Mouse (Mus musculus): ENCODE measurements around the gene Clrn2.

Clrn2 gene

DNA sequence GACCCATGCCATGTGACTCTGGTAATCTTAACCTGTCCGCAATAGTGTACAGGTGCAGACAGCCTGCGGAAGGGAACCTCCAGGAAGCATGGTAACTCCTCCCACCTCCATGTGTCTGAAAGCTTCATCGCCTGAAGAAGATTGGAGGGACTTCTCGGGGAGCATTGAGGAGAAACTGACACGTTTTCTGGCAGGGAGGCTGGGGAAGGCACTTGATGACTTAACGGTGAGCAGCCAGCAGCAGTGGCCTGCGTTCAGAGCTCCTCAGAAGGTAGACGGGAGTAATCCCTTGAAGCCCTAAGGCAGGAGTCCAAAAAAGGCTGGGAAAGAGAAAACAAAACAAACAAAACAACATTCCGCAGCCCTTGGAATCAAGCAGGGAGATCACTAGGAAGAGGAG is 905 bp downstream of the Clrn2 start:
- no peak for DNase-seq

DNA sequence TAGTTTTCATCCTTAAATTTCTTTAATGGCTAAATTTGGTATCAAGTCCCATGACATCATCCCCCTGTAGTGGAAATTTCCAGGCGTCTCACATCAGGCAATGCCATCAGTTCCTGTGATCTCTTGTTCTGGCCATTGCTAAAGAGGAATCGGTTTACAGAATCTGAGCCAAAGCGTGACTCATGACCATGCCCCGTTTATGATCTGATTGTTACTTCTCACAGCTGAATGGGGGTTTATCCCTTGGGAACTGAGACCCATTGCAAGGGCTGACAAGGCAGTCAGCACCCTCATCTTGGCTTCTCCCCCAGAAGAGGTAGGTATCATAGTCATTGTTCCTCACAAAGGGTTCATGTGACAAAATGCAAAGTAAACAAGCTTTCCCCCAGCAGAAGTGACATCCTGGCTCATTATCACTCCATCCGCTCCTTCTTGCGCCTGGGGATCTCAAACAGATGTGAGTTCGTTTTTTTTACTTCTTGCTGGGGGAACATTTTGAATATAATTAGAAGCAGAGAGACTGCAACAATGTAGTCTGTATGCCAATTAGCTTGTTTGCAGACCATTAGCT is 19.4 kb downstream of the Clrn2 start:
- DNase-seq = no peak

DNA sequence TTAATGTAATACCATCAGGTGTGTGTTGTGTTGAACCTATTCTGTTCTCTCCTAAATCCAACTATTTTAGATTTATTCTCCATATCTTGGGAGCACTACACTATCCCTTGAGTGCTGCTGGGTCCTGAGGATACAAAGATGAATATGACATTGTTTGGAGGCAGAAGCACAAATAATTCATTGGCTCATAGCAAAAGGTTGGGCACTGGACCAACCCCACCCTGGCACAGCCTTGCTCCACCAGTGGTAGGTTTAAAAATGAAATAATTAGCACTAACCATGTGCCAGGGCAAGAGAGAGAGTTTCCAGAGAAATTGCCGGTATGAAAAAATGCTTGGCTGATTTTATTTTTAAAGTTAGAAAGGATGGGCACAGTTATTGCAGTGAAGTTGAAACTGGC is 20.0 kb downstream of the Clrn2 start:
- DNase-seq = peak in 1 of 2 experiments; percentile 37

DNA sequence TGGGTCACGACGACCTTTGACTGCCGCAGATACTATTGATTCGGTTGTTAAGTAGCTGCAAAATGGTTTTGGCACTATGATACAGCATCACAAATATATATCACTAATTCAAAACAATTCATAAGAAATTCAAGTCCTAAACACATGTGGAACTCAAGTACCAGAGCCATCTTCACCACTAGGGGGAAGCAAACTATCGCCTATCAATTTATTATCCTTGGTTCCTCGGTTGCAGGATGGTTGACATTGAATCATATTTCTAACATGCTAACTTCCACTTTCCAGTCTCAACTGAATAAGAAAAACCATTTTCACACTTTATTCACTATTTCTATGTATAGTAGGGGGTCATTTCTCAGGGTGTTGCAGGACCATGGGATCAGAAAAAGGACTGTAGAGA is 20.7 kb downstream of the Clrn2 start:
- peak; percentile 75 to 88 for DNase-seq

DNA sequence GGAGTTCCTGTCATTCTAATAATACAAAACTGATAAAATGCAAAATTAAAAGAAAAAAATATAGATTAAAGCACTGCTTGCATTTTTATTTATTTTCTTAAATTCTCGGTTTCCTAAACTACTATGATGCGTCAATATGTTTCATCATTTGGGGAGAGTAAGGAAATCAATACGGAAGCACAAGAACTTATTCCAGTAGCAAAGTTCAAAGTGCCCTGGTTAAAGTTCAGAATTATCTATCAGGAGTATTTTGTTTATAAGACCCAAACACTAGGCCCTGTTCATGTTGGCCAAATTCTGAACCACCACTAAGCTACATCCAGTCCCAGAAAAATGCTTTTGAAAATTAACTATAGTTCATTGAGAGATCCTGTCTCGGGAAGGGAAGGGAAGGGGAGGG is 21.2 kb downstream of the Clrn2 start:
- DNase-seq = no peak

DNA sequence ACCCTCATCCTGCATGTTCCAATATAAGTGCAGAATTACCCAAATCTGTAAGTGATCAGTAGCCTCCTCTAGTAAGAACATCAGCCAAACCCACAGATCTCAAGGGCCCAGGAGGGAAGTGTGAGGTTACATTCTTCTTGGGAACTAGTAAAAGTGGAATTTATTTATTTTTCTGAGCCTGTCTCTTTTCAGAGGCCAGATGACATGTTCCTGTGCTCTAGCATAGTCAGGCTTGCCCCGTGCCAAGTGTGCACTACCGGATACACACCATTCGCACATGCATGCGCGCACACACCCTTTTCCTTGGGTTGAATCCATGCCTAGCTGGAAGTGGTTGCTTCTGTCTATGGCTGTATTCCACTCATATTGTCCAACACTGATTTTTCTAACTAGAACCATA is 22.2 kb downstream of the Clrn2 start:
- DNase-seq = no peak

DNA sequence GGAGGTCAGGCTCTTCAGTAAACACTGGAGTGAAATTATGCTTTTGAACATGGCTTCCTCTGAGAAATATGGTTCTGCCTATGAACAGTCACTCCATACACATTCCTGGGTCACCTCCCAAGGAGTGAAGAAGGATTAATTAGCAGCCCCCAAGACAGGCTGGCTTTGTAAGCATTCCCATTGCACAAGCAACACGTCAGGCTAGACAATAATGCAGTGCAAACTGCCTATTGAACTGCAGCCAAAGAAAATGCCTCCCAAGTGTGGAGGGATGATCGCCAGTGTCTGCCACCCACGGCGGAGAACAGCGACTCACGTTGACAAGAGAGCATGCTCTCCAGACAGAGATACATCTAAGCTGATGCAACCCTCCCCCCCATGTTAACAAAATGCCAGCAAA is 22.7 kb downstream of the Clrn2 start:
- peak; percentile 27 to 34 for DNase-seq

DNA sequence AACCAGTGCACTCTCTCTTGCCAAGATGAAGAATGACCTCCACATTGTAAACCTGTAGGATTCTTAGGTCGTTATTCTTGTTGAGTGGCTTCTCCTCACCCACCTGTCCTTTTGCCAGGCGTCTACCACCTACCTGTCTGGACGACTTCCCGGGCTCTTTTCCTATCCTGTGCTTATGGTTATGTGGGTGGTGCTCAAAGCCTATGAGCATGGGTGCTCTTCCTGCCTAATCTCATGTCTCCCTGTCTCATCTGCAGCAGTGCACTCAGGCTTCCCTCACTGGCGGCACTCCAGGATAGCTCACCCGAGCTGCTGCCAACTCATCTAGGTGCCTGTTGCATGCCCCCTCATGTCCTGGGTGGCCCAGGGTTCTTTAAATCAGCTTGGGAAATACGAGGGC is 24.1 kb downstream of the Clrn2 start:
- peak; percentile 14 to 40 for DNase-seq

DNA sequence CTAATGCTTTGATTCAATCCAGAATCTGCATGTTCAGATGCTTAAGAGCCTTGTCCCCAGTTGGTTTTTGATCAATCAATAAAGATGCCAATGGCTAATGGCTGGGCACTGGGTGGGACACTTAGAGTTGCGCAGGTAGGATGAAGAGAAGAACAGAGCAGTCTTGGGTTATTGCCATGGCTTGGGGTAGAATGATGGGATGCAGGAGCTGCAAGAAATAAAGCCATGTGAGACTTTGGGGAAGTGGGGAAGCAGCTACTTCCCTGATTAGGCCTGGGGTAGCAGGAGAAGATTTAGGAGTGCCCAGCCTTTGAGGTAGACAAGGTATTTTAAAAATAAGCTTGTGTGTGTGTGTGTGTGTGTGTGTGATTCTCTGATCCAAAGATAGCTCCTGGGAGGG is 26.5 kb downstream of the Clrn2 start:
- no peak for DNase-seq

DNA sequence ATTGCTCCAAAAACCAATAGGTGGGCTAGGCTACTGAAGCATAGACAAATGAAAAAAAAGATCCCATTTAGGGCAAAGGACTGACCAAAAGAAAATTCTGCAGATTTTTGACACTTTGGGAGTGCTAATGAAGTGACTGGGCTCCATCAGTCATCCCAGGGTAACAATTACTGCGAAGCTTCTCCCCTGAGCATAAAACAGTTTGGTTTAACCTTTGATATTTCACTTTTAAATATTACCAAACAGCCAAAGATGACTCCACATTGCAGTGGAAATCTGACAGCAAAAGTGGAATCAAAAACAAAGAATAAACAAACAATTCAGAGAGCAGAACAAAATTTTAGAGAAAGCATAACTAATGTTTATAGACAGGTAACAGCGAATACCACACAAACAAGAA is 27.6 kb downstream of the Clrn2 start:
- no peak for DNase-seq

DNA sequence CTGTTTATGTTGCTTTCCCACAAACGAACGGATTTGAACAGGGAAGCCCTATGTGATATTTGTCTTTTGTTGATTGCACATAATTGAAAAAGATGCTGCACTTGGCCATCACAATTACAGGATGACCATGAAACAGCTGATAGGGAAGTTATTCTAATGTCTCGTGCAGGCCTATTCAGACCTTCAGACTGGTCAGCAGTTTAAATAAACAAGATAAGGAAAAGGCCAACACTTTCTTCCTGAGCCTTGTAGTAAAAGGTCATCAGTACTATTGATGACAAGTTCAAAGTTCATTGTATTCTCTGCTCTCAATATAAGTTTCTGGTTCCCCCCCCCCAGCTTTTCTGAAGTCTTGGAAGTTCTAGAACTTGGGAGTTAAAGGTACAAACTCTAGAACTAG is 29.1 kb downstream of the Clrn2 start:
- no peak for DNase-seq

DNA sequence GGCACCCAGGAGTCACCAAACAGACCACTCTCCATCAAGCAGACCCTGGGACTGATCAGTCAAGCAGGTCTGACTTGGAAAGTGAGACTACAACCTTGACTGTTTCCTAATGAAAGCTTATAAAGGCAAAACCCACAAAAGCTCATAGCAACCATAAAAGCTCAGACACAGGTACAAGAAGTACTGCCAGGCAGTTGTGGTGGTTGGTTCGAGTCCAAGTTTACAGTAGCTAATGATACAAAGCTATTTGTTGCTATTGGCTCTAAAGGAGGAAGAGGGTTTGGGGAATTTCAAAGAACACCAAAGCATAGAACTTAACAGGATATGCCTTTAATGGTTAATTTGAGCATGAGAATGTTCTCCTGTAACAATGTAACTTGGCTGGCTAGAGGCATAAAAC is 30.1 kb downstream of the Clrn2 start:
- DNase-seq = no peak

DNA sequence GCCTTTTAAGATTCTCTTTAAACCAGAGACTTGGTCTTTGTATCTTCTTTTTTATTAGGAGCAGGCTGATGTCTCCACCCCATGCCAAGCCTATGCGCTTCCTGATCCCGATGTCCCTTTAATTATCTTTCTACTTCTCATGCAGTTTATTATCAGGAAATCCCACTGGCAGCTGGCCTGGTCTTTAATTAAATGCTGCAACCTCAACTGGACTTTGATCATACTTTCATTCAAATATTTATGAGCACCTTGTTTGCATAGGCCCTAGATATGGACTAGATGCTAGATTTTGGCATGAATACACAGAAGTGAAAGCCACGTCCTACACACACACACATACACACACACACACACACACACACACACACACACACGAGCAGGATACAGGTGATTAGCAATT is 38.2 kb downstream of the Clrn2 start:
- no peak for DNase-seq

DNA sequence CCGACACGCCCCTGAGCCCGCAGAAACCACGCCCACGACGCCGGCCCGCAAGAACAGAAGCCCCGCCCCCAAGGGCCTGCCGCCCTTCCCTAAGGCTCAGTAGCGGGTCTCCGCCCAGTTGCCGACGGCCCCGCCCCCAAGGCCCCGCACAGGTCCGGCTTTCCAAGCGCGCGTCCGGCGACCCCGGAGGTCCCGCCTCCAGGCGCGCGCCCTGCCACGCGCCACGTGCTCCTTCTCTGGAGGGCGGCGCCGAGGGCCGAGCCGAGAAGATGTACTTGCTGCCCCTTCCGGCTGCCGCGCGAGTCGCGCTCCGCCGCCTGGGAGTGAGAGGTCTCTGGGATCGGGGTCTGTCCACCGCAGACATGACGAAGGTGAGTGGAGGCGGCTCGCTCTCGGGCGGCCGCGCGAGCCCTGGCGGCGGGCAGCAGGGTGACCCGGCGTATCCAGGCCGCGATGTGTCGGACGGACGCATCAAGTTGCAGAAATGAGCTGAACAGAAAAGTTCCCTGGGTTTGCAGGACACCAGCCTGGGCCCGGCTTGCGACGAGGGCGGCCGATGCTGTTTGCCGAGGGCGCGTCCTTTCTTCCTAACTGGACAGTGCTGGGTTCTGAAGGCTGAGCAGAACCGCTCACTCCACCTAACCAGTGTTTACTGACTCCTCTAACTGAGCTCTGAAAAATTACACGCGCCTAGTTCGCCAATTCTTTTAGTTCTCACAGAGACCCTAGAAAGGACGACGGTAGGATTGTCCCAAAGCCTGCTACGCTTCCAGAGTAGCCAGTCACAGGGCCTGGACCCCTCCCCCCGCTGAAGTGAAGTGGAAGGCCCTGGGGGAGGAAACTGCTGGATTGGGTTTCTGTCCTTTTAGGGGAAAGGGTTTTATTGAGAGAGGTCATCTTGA is 39.9 kb downstream of the Clrn2 start, which contains the start of gene Lap3:
Gene Lap3, plus strand, starts transcription at position 184 of the 902 bp plus-strand sequence.
- peak; percentile 99 to 100 for DNase-seq

DNA sequence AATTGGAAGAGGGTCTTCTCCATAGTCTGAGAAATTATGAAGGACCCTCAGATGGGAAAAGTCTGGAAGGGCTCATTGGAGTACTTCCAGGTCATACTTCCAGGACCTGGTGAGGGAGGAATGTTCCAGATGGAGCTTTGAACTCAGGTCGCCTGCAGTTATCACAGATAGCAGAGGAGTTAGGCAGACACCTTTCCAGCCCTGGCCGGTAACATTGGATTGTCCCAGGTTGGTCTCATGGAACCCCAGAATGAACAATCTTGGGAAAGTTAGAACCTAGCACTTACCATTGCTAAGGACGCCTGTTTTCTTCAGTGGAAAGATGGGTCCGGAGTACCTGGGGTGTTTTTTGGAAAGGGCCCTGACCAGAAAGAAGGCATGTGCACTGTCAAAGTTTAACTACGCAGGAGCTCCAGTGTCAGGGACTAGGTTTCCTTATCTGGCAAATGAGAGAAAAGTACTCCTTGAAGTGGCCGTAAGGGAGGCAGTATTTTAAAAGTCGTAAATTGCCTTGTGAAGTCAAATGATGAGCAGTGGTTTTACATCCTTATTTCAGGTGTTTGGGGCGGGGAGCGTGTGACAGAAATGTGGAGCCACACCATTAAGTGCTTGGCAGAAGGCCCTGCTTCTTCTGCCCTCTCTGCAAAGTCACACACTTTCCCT is 40.7 kb downstream of the Clrn2 start:
- DNase-seq = no peak

DNA sequence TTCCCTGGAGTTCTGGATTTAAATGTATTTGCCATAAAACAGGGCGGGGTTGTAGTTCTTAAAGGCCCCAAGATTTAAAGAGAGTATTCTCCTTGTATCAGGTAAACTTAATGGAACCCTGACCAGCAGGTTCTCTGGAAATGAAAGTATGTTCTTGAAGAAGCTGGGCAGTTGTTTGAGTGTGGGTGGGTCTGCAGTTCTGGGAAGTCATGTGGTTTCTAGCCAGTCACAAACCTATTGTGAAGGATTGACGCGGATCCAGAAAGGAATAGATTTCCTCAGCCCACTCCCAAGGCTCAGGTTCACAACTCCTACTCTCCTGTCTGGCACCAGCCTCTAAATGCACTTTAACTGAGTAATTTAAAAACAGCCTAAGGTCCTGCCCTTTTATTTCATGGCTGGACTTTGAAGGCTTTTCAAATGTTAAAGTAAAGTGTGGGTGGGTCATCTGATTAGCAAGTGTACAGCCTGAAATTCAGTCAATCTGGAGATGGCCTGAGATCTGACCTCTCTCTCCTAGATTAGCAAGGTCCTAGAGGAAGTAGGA is 42.0 kb downstream of the Clrn2 start:
- no peak for DNase-seq

DNA sequence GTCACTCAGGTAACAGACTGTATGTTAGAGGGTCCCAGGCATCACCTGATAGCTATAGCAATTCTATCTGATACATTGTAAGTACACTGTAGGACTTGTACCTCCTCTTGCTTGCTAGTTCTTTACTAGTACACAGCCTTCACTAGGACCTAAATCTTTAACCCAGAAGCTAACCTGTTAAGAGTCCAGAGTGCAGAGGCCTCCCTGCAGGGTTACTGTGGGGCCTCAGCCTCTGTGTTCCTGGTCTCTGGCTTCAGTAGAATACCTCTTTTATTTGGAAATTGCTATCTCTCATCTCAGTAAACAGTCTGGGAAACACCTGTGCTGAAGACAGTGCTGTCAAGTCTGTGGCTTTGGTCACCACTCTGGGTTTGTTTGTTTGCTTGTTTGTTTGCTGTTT is 42.5 kb downstream of the Clrn2 start:
- DNase-seq = no peak

DNA sequence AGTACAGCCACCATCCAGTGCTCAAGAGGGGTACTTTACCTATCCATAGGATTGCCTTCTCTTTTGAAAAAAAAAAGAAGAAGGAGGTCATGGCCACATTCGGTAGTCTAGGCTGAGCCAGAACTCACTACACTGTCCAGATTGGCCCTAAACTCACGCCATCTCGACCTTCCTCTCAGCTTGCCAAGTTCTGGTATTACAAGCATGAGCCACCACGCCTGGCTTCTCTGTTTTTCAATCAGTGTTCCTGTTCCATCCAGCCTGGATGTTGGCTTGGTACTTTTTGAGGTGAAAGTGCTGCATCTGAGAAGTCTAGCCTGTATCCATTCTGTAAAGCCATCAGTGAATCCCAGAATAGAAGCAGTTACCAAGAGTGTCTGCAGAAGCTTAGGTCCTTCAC is 42.9 kb downstream of the Clrn2 start:
- no peak for DNase-seq

DNA sequence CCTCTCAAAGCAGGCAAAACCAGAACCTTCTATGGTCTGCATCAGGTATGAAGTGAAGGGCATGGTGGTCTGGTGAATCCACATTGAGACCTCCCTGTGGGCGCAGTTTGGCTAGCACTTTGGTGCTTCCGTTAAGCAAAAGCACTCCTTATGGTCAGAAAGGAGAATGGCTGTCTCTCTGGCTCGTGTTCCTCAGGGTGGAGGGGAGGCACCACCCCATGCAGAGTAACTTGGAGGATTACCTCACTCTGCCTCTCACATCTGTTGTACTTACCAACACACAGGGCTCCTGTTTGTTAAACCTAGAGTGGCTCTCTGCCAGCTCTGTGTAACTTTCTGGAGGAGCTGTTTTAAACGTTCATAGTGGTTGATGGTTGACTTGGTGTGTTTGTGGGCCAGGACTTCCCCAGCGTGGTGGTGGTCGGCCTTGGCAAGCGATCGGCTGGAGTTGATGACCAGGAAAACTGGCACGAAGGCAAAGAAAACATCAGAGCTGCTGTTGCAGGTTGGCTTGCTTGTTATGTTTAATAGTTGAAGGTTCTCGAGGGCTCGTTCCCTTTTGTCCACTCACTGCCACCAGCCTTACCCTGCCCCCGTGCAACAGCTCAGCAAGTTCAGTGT is 43.5 kb downstream of the Clrn2 start:
- peak; percentile 16 to 17 for DNase-seq

DNA sequence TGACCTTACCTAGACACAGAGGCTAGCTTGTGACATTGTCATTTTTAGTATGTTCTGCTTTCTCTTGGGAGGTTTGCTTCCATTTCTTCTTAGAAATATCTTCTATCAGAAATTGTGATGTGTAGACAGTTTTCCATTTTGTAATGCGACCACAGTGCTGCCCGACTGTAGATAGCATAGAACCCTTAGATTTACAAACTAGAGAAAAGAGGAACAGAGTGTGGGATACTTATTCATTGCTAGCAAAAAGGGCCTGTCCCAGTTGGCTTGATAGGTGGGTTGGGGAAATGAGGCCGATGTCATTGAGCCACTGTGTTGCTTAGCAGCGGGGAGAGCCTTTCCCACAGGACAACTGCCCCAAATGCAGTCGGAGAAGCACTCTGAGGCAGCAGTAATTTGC is 44.0 kb downstream of the Clrn2 start:
- no peak for DNase-seq

DNA sequence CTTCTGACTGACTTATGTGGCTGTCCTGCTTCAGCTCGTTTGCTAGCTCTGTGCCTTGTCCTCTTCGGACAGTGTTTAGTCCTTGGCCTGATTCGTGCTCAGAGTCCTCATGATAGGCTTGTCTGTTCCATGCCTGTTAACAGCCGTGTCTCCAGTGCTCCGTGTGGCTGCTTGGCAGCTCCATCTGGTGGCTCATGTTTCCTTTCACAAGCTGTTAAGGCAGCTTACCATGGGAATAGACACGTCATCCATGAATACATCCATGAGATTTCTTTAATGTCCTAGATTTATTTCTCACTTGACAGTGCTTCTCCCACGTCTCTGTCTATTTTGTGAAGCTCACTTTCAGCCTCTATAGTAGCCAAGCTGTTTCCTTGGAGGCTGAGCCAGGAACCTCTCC is 56.5 kb downstream of the Clrn2 start:
- no peak for DNase-seq

DNA sequence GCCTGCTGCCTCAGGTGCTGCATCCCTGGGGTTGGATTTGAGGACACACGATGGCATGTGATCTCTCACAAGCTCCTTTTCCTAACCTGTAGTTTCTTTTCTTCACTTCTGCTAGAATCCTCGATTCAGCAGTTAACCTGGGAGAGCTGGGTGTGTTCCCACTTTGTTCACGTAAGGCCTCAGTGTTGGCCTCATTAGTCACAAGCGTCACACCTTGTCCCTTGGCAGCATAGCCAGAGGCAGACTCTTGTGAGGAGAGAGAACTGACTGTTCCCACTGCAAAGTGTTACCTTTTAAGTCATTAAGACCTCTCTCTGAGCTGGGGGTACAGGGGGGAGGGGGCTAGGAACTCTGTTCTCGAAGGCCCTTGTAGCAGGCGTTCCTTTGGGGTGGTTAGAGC is 59.4 kb downstream of the Clrn2 start:
- no peak for DNase-seq

DNA sequence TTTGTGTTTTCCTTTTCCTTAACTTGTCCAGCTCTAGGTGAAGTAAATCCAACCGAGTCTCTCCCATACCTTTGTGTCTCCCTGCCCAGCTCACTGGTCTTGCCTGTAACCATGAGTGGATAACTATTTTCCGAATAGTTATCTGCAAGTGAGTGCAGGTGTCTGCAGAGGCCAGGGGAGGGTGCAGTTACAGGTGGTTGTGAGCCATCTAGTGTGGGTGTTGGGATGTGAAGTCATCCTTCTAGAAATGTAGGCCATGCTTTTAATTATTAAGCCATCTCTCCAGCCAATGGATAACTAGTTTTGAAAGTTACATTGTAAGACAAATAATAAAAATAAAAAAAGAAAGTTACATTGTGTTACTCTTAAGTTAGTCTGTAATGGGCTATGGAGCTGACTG is 60.0 kb downstream of the Clrn2 start:
- no peak for DNase-seq
